In genomic region chr5:139756586-139756985, GRCm38 (mm10) we compare ENCODE assay signal across 19 mouse cellular contexts.
"Had no signal": no experiment of that assay in that cellular context is flagged by ENCODE, and none has a peak within 500 bp of the region (broad histone marks: within the 10 kb centered on the region; RNA-seq: fewer than 3 reads in every experiment).

No protein-coding gene starts in this region.

- H3K4me3 ChIP-seq: midbrain, embryonic 10.5 days; midbrain, embryonic 12.5 days; myocyte; neural tube, embryonic 13.5 days; neural tube, embryonic 15.5 days had no signal

- H3K9ac ChIP-seq: lung, embryonic 14.5 days; midbrain, embryonic 12.5 days; neural tube, embryonic 13.5 days; neural tube, embryonic 15.5 days had no signal

- H3K9me3 ChIP-seq: midbrain, embryonic 10.5 days; midbrain, embryonic 12.5 days; neural tube, embryonic 13.5 days; neural tube, embryonic 15.5 days had no signal

- ATAC-seq: midbrain, embryonic 16.5 days had no signal

- DNase-seq: lung, adult 18-20 months; lung, embryonic 14.5 days; lung, postnatal 10 days; lung, postnatal 4 days; midbrain, embryonic 14.5 days; retina, postnatal 1 day; right cerebral cortex, adult 18-20 months; right cerebral cortex, postnatal 25 days; right cerebral cortex, postnatal 4 days; spleen, adult 18-20 months; thymus, adult 18-20 months; thymus, postnatal 14 days; thymus, postnatal 36 days had no signal

- H3K4me2 ChIP-seq: lung, embryonic 14.5 days; midbrain, embryonic 12.5 days; neural tube, embryonic 13.5 days; neural tube, embryonic 15.5 days had no signal

- H3K4me1 ChIP-seq: midbrain, embryonic 10.5 days; midbrain, embryonic 12.5 days; neural tube, embryonic 13.5 days; neural tube, embryonic 15.5 days had no signal

- H3K27me3 ChIP-seq: midbrain, embryonic 12.5 days; neural tube, embryonic 13.5 days; neural tube, embryonic 15.5 days had no signal

- H3K27ac ChIP-seq: midbrain, embryonic 10.5 days; midbrain, embryonic 12.5 days; neural tube, embryonic 13.5 days; neural tube, embryonic 15.5 days had no signal
